Comparison of ENCODE assay signal across 11 mouse cellular contexts in genomic region chr6:114690661-114691060, GRCm38 (mm10). TPM values are rescaled to one million over a fixed set of nuclear protein-coding genes. Genes with fewer than 3 reads are reported as not detected.
DNase-seq lines count a peak whose midpoint lies in the region; ATAC-seq lines count a peak whose summit lies in the region.
"Had no signal": no experiment of that assay in that cellular context is flagged by ENCODE, and none has a peak within 500 bp of the region (broad histone marks: within the 10 kb centered on the region; RNA-seq: fewer than 3 reads in every experiment).

No protein-coding gene starts in this region.

- DNase-seq in heart, embryonic 10.5 days (ENCODE audit: low spot score), result no peak
- DNase-seq in left cerebral cortex, postnatal 4 days, result peak; percentile 39
- DNase-seq in left cerebral cortex, adult 9 months (ENCODE audit: low spot score in 2 of 2), result no peak
- peak; percentile 43 to 59 for DNase-seq in adrenal gland, postnatal 36 days
- DNase-seq: thymus, postnatal 25 days had no signal

- no peak overlapping the region for H3K4me2 ChIP-seq in heart, embryonic 12.5 days
- no peak overlapping the region for H3K4me2 ChIP-seq in lung, embryonic 16.5 days (ENCODE audit: low read depth, low read length)
- H3K4me2 ChIP-seq in intestine, embryonic 16.5 days (ENCODE audit: low read depth, low read length), result no peak overlapping the region
- H3K4me2 ChIP-seq: limb, embryonic 15.5 days; midbrain, embryonic 12.5 days had no signal

- H3K27me3 ChIP-seq in heart, embryonic 12.5 days (replicated peaks), result no peaks in the 10 kb centered on the region
- H3K27me3 ChIP-seq in heart, embryonic 10.5 days (ENCODE audit: insufficient read depth, poor library complexity, severe bottlenecking), result no peaks in the 10 kb centered on the region
- no peaks in the 10 kb centered on the region for H3K27me3 ChIP-seq in lung, embryonic 16.5 days (ENCODE audit: control insufficient read depth, insufficient read depth, low read depth, low read length)
- H3K27me3 ChIP-seq in intestine, embryonic 16.5 days (replicated peaks; ENCODE audit: control insufficient read depth, insufficient read depth, low read length), result no peaks in the 10 kb centered on the region
- H3K27me3 ChIP-seq: limb, embryonic 15.5 days; midbrain, embryonic 12.5 days had no signal

- H3K4me3 ChIP-seq in heart, embryonic 12.5 days, result no peak overlapping the region
- no peak overlapping the region for H3K4me3 ChIP-seq in heart, embryonic 10.5 days
- no peak overlapping the region for H3K4me3 ChIP-seq in lung, embryonic 16.5 days (ENCODE audit: low read length)
- H3K4me3 ChIP-seq in intestine, embryonic 16.5 days (ENCODE audit: low read length), result no peak overlapping the region
- H3K4me3 ChIP-seq: limb, embryonic 15.5 days; midbrain, embryonic 12.5 days had no signal

- no peaks in the 10 kb centered on the region for H3K9me3 ChIP-seq in heart, embryonic 12.5 days (replicated peaks)
- H3K9me3 ChIP-seq in heart, embryonic 10.5 days, result no peaks in the 10 kb centered on the region
- no peaks in the 10 kb centered on the region for H3K9me3 ChIP-seq in lung, embryonic 16.5 days (ENCODE audit: control insufficient read depth, low read length)
- no peaks in the 10 kb centered on the region for H3K9me3 ChIP-seq in intestine, embryonic 16.5 days (ENCODE audit: control insufficient read depth, low read length)
- H3K9me3 ChIP-seq: limb, embryonic 15.5 days; midbrain, embryonic 12.5 days had no signal

- intact Hi-C loops in left cerebral cortex, postnatal 4 days (cut with DNase I), result loop anchor here (10.0 kb wide), 2 partner anchors 466 to 596 kb away; no protein-coding TSS in a partner anchor

- H3K36me3 ChIP-seq in heart, embryonic 12.5 days, result no peaks in the 10 kb centered on the region; the same call in none of the 2 replicates
- H3K36me3 ChIP-seq in heart, embryonic 10.5 days, result no peaks in the 10 kb centered on the region
- H3K36me3 ChIP-seq in lung, embryonic 16.5 days (ENCODE audit: control insufficient read depth, insufficient read depth, low read length), result no peaks in the 10 kb centered on the region
- H3K36me3 ChIP-seq in intestine, embryonic 16.5 days (ENCODE audit: control insufficient read depth, insufficient read depth, low read length), result no peaks in the 10 kb centered on the region
- H3K36me3 ChIP-seq: midbrain, embryonic 12.5 days had no signal

- H3K9ac ChIP-seq in heart, embryonic 12.5 days, result no peak overlapping the region
- no peak overlapping the region for H3K9ac ChIP-seq in lung, embryonic 16.5 days (ENCODE audit: low read length)
- no peak overlapping the region for H3K9ac ChIP-seq in intestine, embryonic 16.5 days (ENCODE audit: low read depth, low read length)
- H3K9ac ChIP-seq: limb, embryonic 15.5 days; midbrain, embryonic 12.5 days had no signal

- peaks cover 57% of the 10 kb centered on the region for H3K4me1 ChIP-seq in heart, embryonic 12.5 days (replicated peaks)
- peaks cover 41% of the 10 kb centered on the region for H3K4me1 ChIP-seq in heart, embryonic 10.5 days
- H3K4me1 ChIP-seq in lung, embryonic 16.5 days (replicated peaks; ENCODE audit: control insufficient read depth, insufficient read depth, low read length), result peaks cover 18% of the 10 kb centered on the region
- no peaks in the 10 kb centered on the region for H3K4me1 ChIP-seq in intestine, embryonic 16.5 days (ENCODE audit: control insufficient read depth, insufficient read depth, low read length)
- H3K4me1 ChIP-seq: limb, embryonic 15.5 days; midbrain, embryonic 12.5 days had no signal

- H3K27ac ChIP-seq in heart, embryonic 12.5 days (ENCODE audit: poor library complexity, severe bottlenecking), result peak overlapping the region; percentile 33
- H3K27ac ChIP-seq in heart, embryonic 10.5 days, result no peak overlapping the region
- H3K27ac ChIP-seq in lung, embryonic 16.5 days (ENCODE audit: low read length), result peak overlapping the region; percentile 28
- no peak overlapping the region for H3K27ac ChIP-seq in intestine, embryonic 16.5 days (ENCODE audit: low read length)
- H3K27ac ChIP-seq: limb, embryonic 15.5 days; midbrain, embryonic 12.5 days had no signal

- WGBS in heart, embryonic 12.5 days, result 13% methylated on average over 2 of the region's 2 CpGs
- WGBS in heart, embryonic 10.5 days, result 14% methylated on average over 2 of the region's 2 CpGs
- 10% methylated on average over 2 of the region's 2 CpGs for WGBS in lung, embryonic 16.5 days
- 30% methylated on average over 2 of the region's 2 CpGs for WGBS in intestine, embryonic 16.5 days

- no peak for ATAC-seq in heart, embryonic 12.5 days (ENCODE audit: insufficient number of reproducible peaks, low FRiP score)
- peak; percentile 71 for ATAC-seq in lung, embryonic 16.5 days (ENCODE audit: low read depth)
- no peak for ATAC-seq in megakaryocyte progenitor cell, adult 5-6 weeks (replicated peaks; ENCODE audit: poor library complexity)
- ATAC-seq in intestine, embryonic 16.5 days, result no peak

RNA-seq across cellular contexts. Expression of gene Atg7, which starts 47.8 kb away (rescaled TPM):
- polyA plus RNA-seq in heart, embryonic 12.5 days (2016; fragmentation: Nextera tagmentation; extraction: Ambion mirVana), result 18.2 and 18.4 TPM in 2 replicates
- polyA plus RNA-seq in heart, embryonic 10.5 days (2016; fragmentation: Nextera tagmentation; extraction: Ambion mirVana), result 18.7 and 19.8 TPM in 2 replicates
- total RNA-seq in left cerebral cortex, postnatal 4 days (2021), result 10 to 100 TPM; 16.4 to 20.3 TPM
- 10 to 100 TPM; 28.4 to 31.7 TPM for total RNA-seq in adrenal gland, postnatal 36 days (2021)
- 23.9 and 24.9 TPM in 2 replicates for polyA plus RNA-seq in lung, embryonic 16.5 days (2015; fragmentation: Nextera tagmentation; extraction: Ambion mirVana)
- total RNA-seq in megakaryocyte progenitor cell, adult 5-6 weeks (2015), result 17.5 and 24.5 TPM in 2 replicates
- total RNA-seq in megakaryocyte progenitor cell, adult 5-6 weeks (2017), result 18.1 and 23.3 TPM in 2 replicates
- polyA plus RNA-seq in intestine, embryonic 16.5 days (2015; fragmentation: Nextera tagmentation; extraction: Ambion mirVana), result 21.5 and 25.5 TPM in 2 replicates

Comparison
In these comparisons a context has a peak if more than half of its experiments do, and no peak if none do; other contexts are left out.
1. H3K27ac ChIP-seq: peak in heart, embryonic 12.5 days (single experiment) and lung, embryonic 16.5 days (single experiment); none in heart, embryonic 10.5 days (single experiment) and intestine, embryonic 16.5 days (single experiment).
2. DNase-seq: peak in left cerebral cortex, postnatal 4 days (single experiment) and adrenal gland, postnatal 36 days (2 of 2); none in heart, embryonic 10.5 days (single experiment) and left cerebral cortex, adult 9 months (0 of 2).